Mouse (Mus musculus) left cerebral cortex, postnatal 4 days (tissue): Measurements from ENCODE around the gene Fbxo4. TPM values are rescaled to one million over a fixed set of nuclear protein-coding genes. Genes with fewer than 3 reads are reported as not detected.

Experiments
- DNase-seq: peaks from one replicate; pipeline ENCODE4 v3.0.0-alpha.2; 2022
- intact Hi-C: fragments of 180-260 bp; cut with DNase I; formaldehyde crosslinking; loops from one replicate; pipeline ENCODE4 v1.15.1; 2025
- total RNA-seq, 2 experiments: library from RNA; stranded (reverse); gene quantifications; 2 replicates each; pipeline ENCODE4 v1.2.3; 2021

The Fbxo4 gene
- total RNA-seq, 2 experiments from 2014 or later, result 8.0 to 8.3 TPM

- intact Hi-C loops, result loop anchor here (10.0 kb wide), 1 partner anchor 690 kb away; no protein-coding TSS in a partner anchor
Observed at GRCm38 (mm10) chr15:3984876-3985275, 5.5 kb upstream of the Fbxo4 start.

GRCm38 (mm10) chr15:3982732-3983131 lies 3.4 kb upstream of the Fbxo4 start:
- no peak for DNase-seq
- intact Hi-C loops, result loop anchor here (10.0 kb wide), 1 partner anchor 688 kb away; no protein-coding TSS in a partner anchor

More at GRCm38 (mm10) chr15:3984876-3985275, 5.5 kb upstream of the Fbxo4 start:
- no peak for DNase-seq

- no peak for DNase-seq
- intact Hi-C loops, result loop anchor here (10.0 kb wide), 1 partner anchor 685 kb away; no protein-coding TSS in a partner anchor
Observed at GRCm38 (mm10) chr15:3979871-3980270, 498 bp upstream of the Fbxo4 start.

GRCm38 (mm10) chr15:3978279-3978678 lies 1.1 kb downstream of the Fbxo4 start:
- intact Hi-C loops, result no loop called here
- DNase-seq, result no peak

- intact Hi-C loops, result no loop called here
Observed at GRCm38 (mm10) chr15:3973300-3973699, 6.1 kb downstream of the Fbxo4 start.

GRCm38 (mm10) chr15:3970193-3970592 lies 9.2 kb downstream of the Fbxo4 start:
- intact Hi-C loops, result no loop called here
- DNase-seq, result no peak

More at GRCm38 (mm10) chr15:3973300-3973699, 6.1 kb downstream of the Fbxo4 start:
- DNase-seq, result no peak

- DNase-seq, result no peak
- intact Hi-C loops, result no loop called here
Observed at GRCm38 (mm10) chr15:3969743-3970142, 9.6 kb downstream of the Fbxo4 start.

- intact Hi-C loops, result no loop called here
- DNase-seq, result no peak
Observed at GRCm38 (mm10) chr15:3962251-3962650, 17.1 kb downstream of the Fbxo4 start.

GRCm38 (mm10) chr15:3960094-3960493 lies 19.3 kb downstream of the Fbxo4 start:
- no peak for DNase-seq
- intact Hi-C loops, result no loop called here

- peak; percentile 16 for DNase-seq
- intact Hi-C loops, result no loop called here
Observed at GRCm38 (mm10) chr15:3957982-3958381, 21.4 kb downstream of the Fbxo4 start.

- DNase-seq, result no peak
- intact Hi-C loops, result no loop called here
Observed at GRCm38 (mm10) chr15:3954971-3955370, 24.4 kb downstream of the Fbxo4 start.

GRCm38 (mm10) chr15:3938132-3938531 lies 41.2 kb downstream of the Fbxo4 start:
- no peak for DNase-seq
- intact Hi-C loops, result no loop called here

- intact Hi-C loops, result no loop called here
Observed at GRCm38 (mm10) chr15:3936056-3936455, 43.3 kb downstream of the Fbxo4 start.

GRCm38 (mm10) chr15:3933466-3933865 lies 45.9 kb downstream of the Fbxo4 start:
- intact Hi-C loops, result no loop called here
- DNase-seq, result no peak

More at GRCm38 (mm10) chr15:3936056-3936455, 43.3 kb downstream of the Fbxo4 start:
- DNase-seq, result no peak

- DNase-seq, result no peak
- intact Hi-C loops, result no loop called here
Observed at GRCm38 (mm10) chr15:3931931-3932330, 47.4 kb downstream of the Fbxo4 start.

Other genes starting within 250 kb of the Fbxo4 start
- gene AW549877, start 16.2 kb upstream of the Fbxo4 start, total RNA-seq, result 10 to 100 TPM; 36.9 to 38.5 TPM
- 100 to 1,000 TPM; 404 to 414 TPM for gene Oxct1, start 46.8 kb upstream of the Fbxo4 start, total RNA-seq